Mouse (Mus musculus) hindbrain, embryonic 11.5 days (tissue): ENCODE data around the gene Cxcr1. TPM values are rescaled to one million over a fixed set of nuclear protein-coding genes. Genes with fewer than 3 reads are reported as not detected.
A peak's percentile ranks its signal among the peaks of the same experiment; 100 is the strongest.

Experiments
- ATAC-seq: fragments of 200-750 bp; cut with Nextera tagmentation; 2 replicates; pipeline ENCODE4 v1.8.0; 2017; ENCODE audit warnings: mild to moderate bottlenecking, moderate TSS enrichment, moderate library complexity; ENCODE audit not compliant: low FRiP score
- DNase-seq: peaks from one replicate; pipeline ENCODE4 v3.0.0-alpha.2; 2015; ENCODE audit warnings: low spot score
- H3K27ac ChIP-seq: fragments of 300-500 bp; sonication (generic); 2 replicates; pipeline ENCODE4 v1.5.1; 2014; ENCODE audit warnings: mild to moderate bottlenecking, low read depth, low read length
- H3K27me3 ChIP-seq: fragments of 300-500 bp; sonication (generic); 2 replicates; pipeline ENCODE4 v1.6.1; 2014; ENCODE audit warnings: mild to moderate bottlenecking, low read length, moderate library complexity, mixed read lengths; ENCODE audit not compliant: control insufficient read depth, insufficient read depth
- H3K36me3 ChIP-seq: fragments of 300-500 bp; sonication (generic); 2 replicates; pipeline ENCODE4 v1.6.1; 2014; ENCODE audit warnings: mild to moderate bottlenecking, low read length, moderate library complexity, mixed read lengths; ENCODE audit not compliant: control insufficient read depth, insufficient read depth
- H3K4me1 ChIP-seq: fragments of 300-500 bp; sonication (generic); replicated peaks from 2 replicates; pipeline ENCODE4 v1.6.1; 2014; ENCODE audit warnings: low read length, mixed read lengths; ENCODE audit not compliant: control insufficient read depth, insufficient read depth
- H3K4me2 ChIP-seq: fragments of 300-500 bp; sonication (generic); replicated peaks from 2 replicates; pipeline ENCODE4 v1.6.1; 2014; ENCODE audit warnings: mild to moderate bottlenecking, low read depth, low read length
- H3K4me3 ChIP-seq: fragments of 300-500 bp; sonication (generic); 2 replicates; pipeline ENCODE4 v1.5.1; 2014; ENCODE audit warnings: low read depth, low read length
- H3K9ac ChIP-seq: fragments of 300-500 bp; sonication (generic); 2 replicates; pipeline ENCODE4 v1.6.1; 2014; ENCODE audit warnings: low read depth, low read length
- H3K9me3 ChIP-seq: fragments of 300-500 bp; sonication (generic); 2 replicates; pipeline ENCODE4 v1.6.1; 2016; ENCODE audit warnings: low read length; ENCODE audit not compliant: control insufficient read depth
- WGBS: fragments of 180-500 bp; shearing (Covaris S2); extraction: QIAGEN DNeasy Blood & Tissue Kit; methylation state at CpG from one replicate; pipeline ENCODE4 v1.1.7; 2014; 5-methylcytosine and 5-hydroxymethylcytosine counted together
- polyA plus RNA-seq: library from polyadenylated mRNA; unstranded; fragments of >200 nt; fragmentation: Nextera tagmentation; extraction: Ambion mirVana; gene quantifications from 2 replicates; pipeline ENCODE4 v1.2.1, GENCODE M21; 2014

Gene Cxcr1
- polyA plus RNA-seq, 1 experiment from 2014 or later = 0.15 TPM

- Histone ChIP-seq H3K27me3 (no peaks in the 10 kb centered on the region), H3K9me3 (no peaks in the 10 kb centered on the region), H3K9ac (no peak overlapping the region), H3K4me3 (no peak overlapping the region), H3K4me1 (0 out of 2 replicates have a peak, but pooled peaks cover 3% of the 10 kb centered on the region), H3K27ac (no peak overlapping the region), H3K36me3 (no peaks in the 10 kb centered on the region), H3K4me2 (no peak overlapping the region)
- 61% methylated on average over 5 of the region's 5 CpGs for WGBS
- no peak for DNase-seq
- ATAC-seq = no peak
These were observed 9.0 kb upstream of the Cxcr1 start for GRCm38 (mm10) chr1:74203457-74203856.

GRCm38 (mm10) chr1:74201048-74201844 lies 6.8 kb upstream of the Cxcr1 start:
- Histone ChIP-seq H3K4me2 (no peak overlapping the region), H3K4me1 (no peaks in the 10 kb centered on the region), H3K27me3 (no peaks in the 10 kb centered on the region)

GRCm38 (mm10) chr1:74199046-74199445 lies 4.6 kb upstream of the Cxcr1 start:
- Histone ChIP-seq H3K9me3 (no peaks in the 10 kb centered on the region), H3K4me3 (no peak overlapping the region), H3K27ac (no peak overlapping the region), H3K4me1 (no peaks in the 10 kb centered on the region), H3K9ac (no peak overlapping the region), H3K36me3 (no peaks in the 10 kb centered on the region), H3K27me3 (no peaks in the 10 kb centered on the region), H3K4me2 (no peak overlapping the region)
- WGBS = 84% methylated on average over 8 of the region's 8 CpGs
- DNase-seq = no peak
- no peak for ATAC-seq

More at GRCm38 (mm10) chr1:74201048-74201844, 6.8 kb upstream of the Cxcr1 start:
- no peak overlapping the region for H3K9ac ChIP-seq
- no peak overlapping the region for H3K4me3 ChIP-seq
- DNase-seq = no peak
- no peaks in the 10 kb centered on the region for H3K36me3 ChIP-seq
- no peak overlapping the region for H3K27ac ChIP-seq
- 84% methylated on average over 7 of the region's 7 CpGs for WGBS
- ATAC-seq = no peak
- no peaks in the 10 kb centered on the region for H3K9me3 ChIP-seq

- no peak overlapping the region for H3K9ac ChIP-seq
- ATAC-seq = no peak
These were observed 3.5 kb upstream of the Cxcr1 start for GRCm38 (mm10) chr1:74197726-74198470.

GRCm38 (mm10) chr1:74196621-74197419 lies 2.4 kb upstream of the Cxcr1 start:
- no peak for DNase-seq

More at GRCm38 (mm10) chr1:74197726-74198470, 3.5 kb upstream of the Cxcr1 start:
- Histone ChIP-seq H3K4me3 (no peak overlapping the region), H3K9me3 (no peaks in the 10 kb centered on the region), H3K36me3 (no peaks in the 10 kb centered on the region), H3K27ac (no peak overlapping the region), H3K4me1 (no peaks in the 10 kb centered on the region), H3K4me2 (no peak overlapping the region), H3K27me3 (no peaks in the 10 kb centered on the region)
- WGBS = 88% methylated on average over 12 of the region's 12 CpGs
- no peak for DNase-seq

GRCm38 (mm10) chr1:74195961-74196360 lies 1.5 kb upstream of the Cxcr1 start:
- DNase-seq (peak; percentile 55), ATAC-seq (no peak)
- H3K27ac ChIP-seq = no peak overlapping the region
- H3K36me3 ChIP-seq = no peaks in the 10 kb centered on the region
- no peaks in the 10 kb centered on the region for H3K4me1 ChIP-seq
- no peaks in the 10 kb centered on the region for H3K9me3 ChIP-seq
- no peaks in the 10 kb centered on the region for H3K27me3 ChIP-seq
- H3K4me2 ChIP-seq = no peak overlapping the region
- no peak overlapping the region for H3K9ac ChIP-seq
- WGBS = 53% methylated on average over 7 of the region's 7 CpGs
- no peak overlapping the region for H3K4me3 ChIP-seq

More at GRCm38 (mm10) chr1:74196621-74197419, 2.4 kb upstream of the Cxcr1 start:
- Histone ChIP-seq H3K4me2 (no peak overlapping the region), H3K36me3 (no peaks in the 10 kb centered on the region), H3K27ac (no peak overlapping the region), H3K9me3 (no peaks in the 10 kb centered on the region), H3K9ac (no peak overlapping the region), H3K27me3 (no peaks in the 10 kb centered on the region), H3K4me1 (no peaks in the 10 kb centered on the region), H3K4me3 (no peak overlapping the region)
- 79% methylated on average over 17 of the region's 17 CpGs for WGBS
- ATAC-seq = no peak

GRCm38 (mm10) chr1:74192711-74193110 lies 1.7 kb downstream of the Cxcr1 start:
- Histone ChIP-seq H3K9me3 (no peaks in the 10 kb centered on the region), H3K4me3 (no peak overlapping the region), H3K4me1 (no peaks in the 10 kb centered on the region), H3K4me2 (no peak overlapping the region), H3K27me3 (no peaks in the 10 kb centered on the region), H3K27ac (no peak overlapping the region), H3K9ac (no peak overlapping the region), H3K36me3 (no peaks in the 10 kb centered on the region)
- no peak for DNase-seq
- WGBS = 86% methylated on average over 2 of the region's 2 CpGs
- no peak for ATAC-seq

- no peak for ATAC-seq
- WGBS = 89% methylated on average over 7 of the region's 7 CpGs
- DNase-seq = no peak
- Histone ChIP-seq H3K4me1 (no peaks in the 10 kb centered on the region), H3K36me3 (no peaks in the 10 kb centered on the region), H3K27ac (no peak overlapping the region), H3K9ac (no peak overlapping the region), H3K4me2 (no peak overlapping the region), H3K27me3 (no peaks in the 10 kb centered on the region), H3K9me3 (no peaks in the 10 kb centered on the region), H3K4me3 (no peak overlapping the region)
These were observed 4.0 kb downstream of the Cxcr1 start for GRCm38 (mm10) chr1:74190471-74190870.
